9 mouse cellular contexts compared by ENCODE assay signal in the genomic region with DNA sequence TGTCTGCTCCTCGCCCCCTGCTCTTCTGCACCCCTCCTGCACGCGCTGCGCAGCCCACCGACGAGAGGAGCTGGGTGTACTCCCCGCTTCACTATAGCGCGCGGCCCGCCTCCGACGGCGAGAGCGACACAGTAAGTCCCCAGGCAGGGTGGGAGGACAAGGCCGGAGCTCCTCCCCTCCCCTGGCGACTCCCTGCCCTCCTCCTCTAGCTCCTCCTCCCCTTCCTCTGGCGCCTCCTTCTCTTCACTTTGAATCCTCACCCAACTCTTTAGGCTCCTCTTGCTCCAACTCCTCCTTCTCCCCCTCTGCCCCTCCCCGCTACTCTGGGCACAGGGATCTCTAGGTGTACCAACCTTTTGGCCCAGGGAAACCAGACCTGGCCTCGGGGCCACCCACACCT. TPM values are rescaled to one million over a fixed set of nuclear protein-coding genes. Genes with fewer than 3 reads are reported as not detected.
DNase-seq lines count a peak whose midpoint lies in the region; ATAC-seq lines count a peak whose summit lies in the region.
"Had no signal": no experiment of that assay in that cellular context is flagged by ENCODE, and none has a peak within 500 bp of the region (broad histone marks: within the 10 kb centered on the region; RNA-seq: fewer than 3 reads in every experiment).

No protein-coding gene starts in this region.

- DNase-seq in forebrain, embryonic 10.5 days (ENCODE audit: extremely low spot score, low spot score), result no peak
- peak; percentile 76 for DNase-seq in Muller cell, postnatal 12 days (ENCODE audit: inconsistent ontology term)
- peak; percentile 40 for DNase-seq in fat pad, adult 2 months (ENCODE audit: extremely low read depth, low read depth, low spot score)
- peak; percentile 85 for DNase-seq in kidney, postnatal 10 days
- peak; percentile 88 for DNase-seq in lung, postnatal 36 days
- DNase-seq in layer of hippocampus, adult 8-10 months (ENCODE audit: low spot score in 2 of 2), result no peak
- DNase-seq in left cerebral cortex, adult 8-10 months (ENCODE audit: low spot score in 2 of 2), result no peak

- H3K9me3 ChIP-seq in forebrain, embryonic 10.5 days, result no peaks in the 10 kb centered on the region
- no peaks in the 10 kb centered on the region for H3K9me3 ChIP-seq in forebrain, embryonic 16.5 days (ENCODE audit: control insufficient read depth, low read length)

- no peak overlapping the region for H3K4me2 ChIP-seq in forebrain, embryonic 16.5 days (ENCODE audit: low read length)

- H3K27me3 ChIP-seq in forebrain, embryonic 10.5 days (ENCODE audit: poor library complexity, severe bottlenecking), result 0 out of 2 replicates have a peak, but pooled peaks cover 8% of the 10 kb centered on the region
- no peaks in the 10 kb centered on the region for H3K27me3 ChIP-seq in forebrain, embryonic 16.5 days (replicated peaks; ENCODE audit: control insufficient read depth, insufficient read depth, low read length)
- H3K27me3 ChIP-seq: CH12.LX had no signal

- peak overlapping the region; percentile 73 for H3K27ac ChIP-seq in forebrain, embryonic 10.5 days
- no peak overlapping the region for H3K27ac ChIP-seq in forebrain, embryonic 16.5 days (ENCODE audit: low read length)

- peak overlapping the region; percentile 33 for H3K4me3 ChIP-seq in forebrain, embryonic 10.5 days
- no peak overlapping the region for H3K4me3 ChIP-seq in forebrain, embryonic 16.5 days (replicated peaks; ENCODE audit: low read length)

- 9% methylated on average over 20 of the region's 20 CpGs for WGBS in forebrain, embryonic 10.5 days
- 16% methylated on average over 20 of the region's 20 CpGs for WGBS in forebrain, embryonic 16.5 days

- H3K36me3 ChIP-seq in forebrain, embryonic 10.5 days (replicated peaks), result peaks cover 68% of the 10 kb centered on the region
- peaks cover 24% of the 10 kb centered on the region for H3K36me3 ChIP-seq in forebrain, embryonic 16.5 days (ENCODE audit: control insufficient read depth, insufficient read depth)

- ATAC-seq in forebrain, embryonic 16.5 days, result no peak

- no peak overlapping the region for H3K9ac ChIP-seq in forebrain, embryonic 16.5 days (replicated peaks; ENCODE audit: low read depth, low read length)

- H3K4me1 ChIP-seq in forebrain, embryonic 10.5 days, result peaks cover 58% of the 10 kb centered on the region
- H3K4me1 ChIP-seq in forebrain, embryonic 16.5 days (replicated peaks; ENCODE audit: control insufficient read depth, insufficient read depth, low read length), result peaks cover 21% of the 10 kb centered on the region

RNA-seq across cellular contexts. Expression of a gene that starts 3.6 kb away (rescaled TPM):
- polyA plus RNA-seq in forebrain, embryonic 10.5 days (2016; fragmentation: Nextera tagmentation; extraction: Ambion mirVana), result 56.0 and 56.7 TPM in 2 replicates
- 36.8 and 38.3 TPM in 2 replicates for polyA plus RNA-seq in forebrain, embryonic 16.5 days (2015; fragmentation: Nextera tagmentation; extraction: Ambion mirVana)
- total RNA-seq in layer of hippocampus, adult 8-10 months (2022), result 10 to 100 TPM; 28.2 to 31.3 (median 30.2) TPM
- total RNA-seq in left cerebral cortex, adult 8-10 months (2022), result 10 to 100 TPM; 27.7 to 30.9 (median 29.2) TPM

RNA-seq across cellular contexts. Expression of a gene that starts 11.3 kb away (rescaled TPM):
- 2.4 and 3.0 TPM in 2 replicates for polyA plus RNA-seq in forebrain, embryonic 10.5 days (2016; fragmentation: Nextera tagmentation; extraction: Ambion mirVana)
- polyA plus RNA-seq in forebrain, embryonic 16.5 days (2015; fragmentation: Nextera tagmentation; extraction: Ambion mirVana), result 3.6 and 4.9 TPM in 2 replicates
- 1 to 10 TPM; 1.1 to 1.4 (median 1.4) TPM for total RNA-seq in layer of hippocampus, adult 8-10 months (2022)
- 1 to 10 TPM in 2 of 4 experiments, under 1 TPM in 2; 0.63 to 1.3 (median 0.93) TPM for total RNA-seq in left cerebral cortex, adult 8-10 months (2022)

RNA-seq across cellular contexts. Expression of a gene that starts 24.5 kb away (rescaled TPM):
- polyA plus RNA-seq in forebrain, embryonic 10.5 days (2016; fragmentation: Nextera tagmentation; extraction: Ambion mirVana), result 60.6 and 62.1 TPM in 2 replicates
- 138 and 143 TPM in 2 replicates for polyA plus RNA-seq in forebrain, embryonic 16.5 days (2015; fragmentation: Nextera tagmentation; extraction: Ambion mirVana)
- 100 to 1,000 TPM; 267 to 303 (median 296) TPM for total RNA-seq in layer of hippocampus, adult 8-10 months (2022)
- total RNA-seq in left cerebral cortex, adult 8-10 months (2022), result 100 to 1,000 TPM; 355 to 367 (median 361) TPM

RNA-seq across cellular contexts. Expression of a gene that starts 25.8 kb away (rescaled TPM):
- not detected in 2 replicates for polyA plus RNA-seq in forebrain, embryonic 10.5 days (2016; fragmentation: Nextera tagmentation; extraction: Ambion mirVana)
- not detected in 2 replicates for polyA plus RNA-seq in forebrain, embryonic 16.5 days (2015; fragmentation: Nextera tagmentation; extraction: Ambion mirVana)
- total RNA-seq in layer of hippocampus, adult 8-10 months (2022), result 1 to 10 TPM; 1.3 to 2.2 (median 1.7) TPM
- total RNA-seq in left cerebral cortex, adult 8-10 months (2022), result 1 to 10 TPM; 2.0 to 2.3 (median 2.2) TPM

RNA-seq across cellular contexts. Expression of a gene that starts 25.9 kb away (rescaled TPM):
- 8.8 and 10.1 TPM in 2 replicates for polyA plus RNA-seq in forebrain, embryonic 10.5 days (2016; fragmentation: Nextera tagmentation; extraction: Ambion mirVana)
- polyA plus RNA-seq in forebrain, embryonic 16.5 days (2015; fragmentation: Nextera tagmentation; extraction: Ambion mirVana), result 7.3 and 8.3 TPM in 2 replicates
- 1 to 10 TPM in 2 of 4 experiments, under 1 TPM in 2; 0.73 to 1.2 (median 0.90) TPM for total RNA-seq in layer of hippocampus, adult 8-10 months (2022)
- under 1 TPM in 3 of 4 experiments, not detected in 1; 0.23 to 1.00 (median 0.27) TPM for total RNA-seq in left cerebral cortex, adult 8-10 months (2022)

Comparison
In these comparisons a context has a peak if more than half of its experiments do, and no peak if none do; other contexts are left out.
1. DNase-seq: peak in Muller cell, postnatal 12 days (single experiment), fat pad, adult 2 months (single experiment), kidney, postnatal 10 days (single experiment) and lung, postnatal 36 days (single experiment); none in forebrain, embryonic 10.5 days (single experiment), layer of hippocampus, adult 8-10 months (0 of 2) and left cerebral cortex, adult 8-10 months (0 of 2).